Mouse (Mus musculus) heart, embryonic 10.5 days (tissue): Measurements from ENCODE around the gene Hapln1. TPM values are rescaled to one million over a fixed set of nuclear protein-coding genes. Genes with fewer than 3 reads are reported as not detected.

Source experiments
- DNase-seq: peaks from one replicate; pipeline ENCODE4 v3.0.0-alpha.2; 2017; ENCODE audit warnings: low spot score
- H3K27ac ChIP-seq: fragments of 300-500 bp; sonication (generic); 2 replicates; pipeline ENCODE4 v1.5.1; 2016; ENCODE audit warnings: mild to moderate bottlenecking
- H3K27me3 ChIP-seq: fragments of 300-500 bp; sonication (generic); 2 replicates; pipeline ENCODE4 v1.6.1; 2016; ENCODE audit warnings: mild to moderate bottlenecking; ENCODE audit not compliant: poor library complexity, insufficient read depth, severe bottlenecking
- H3K36me3 ChIP-seq: fragments of 300-500 bp; sonication (generic); 2 replicates; pipeline ENCODE4 v1.6.1; 2016; ENCODE audit warnings: mild to moderate bottlenecking, moderate library complexity
- H3K4me1 ChIP-seq: fragments of 300-500 bp; sonication (generic); 2 replicates; pipeline ENCODE4 v1.6.1; 2016; ENCODE audit warnings: mild to moderate bottlenecking
- H3K4me3 ChIP-seq: fragments of 300-500 bp; sonication (generic); 2 replicates; pipeline ENCODE4 v1.5.1; 2016; ENCODE audit warnings: mild to moderate bottlenecking, moderate library complexity
- H3K9me3 ChIP-seq: fragments of 300-500 bp; sonication (generic); 2 replicates; pipeline ENCODE4 v1.6.1; 2016; ENCODE audit warnings: mild to moderate bottlenecking, moderate library complexity
- WGBS: fragments of 180-500 bp; shearing (Covaris S2); methylation state at CpG from one replicate; pipeline ENCODE4 v1.1.7; 2016; 5-methylcytosine and 5-hydroxymethylcytosine counted together
- polyA plus RNA-seq: library from polyadenylated mRNA; unstranded; fragments of >200 nt; fragmentation: Nextera tagmentation; extraction: Ambion mirVana; gene quantifications from 2 replicates; pipeline ENCODE4 v1.2.1, GENCODE M21; 2016

Gene Hapln1
- polyA plus RNA-seq, 1 experiment from 2014 or later, result 62.0 TPM

DNA sequence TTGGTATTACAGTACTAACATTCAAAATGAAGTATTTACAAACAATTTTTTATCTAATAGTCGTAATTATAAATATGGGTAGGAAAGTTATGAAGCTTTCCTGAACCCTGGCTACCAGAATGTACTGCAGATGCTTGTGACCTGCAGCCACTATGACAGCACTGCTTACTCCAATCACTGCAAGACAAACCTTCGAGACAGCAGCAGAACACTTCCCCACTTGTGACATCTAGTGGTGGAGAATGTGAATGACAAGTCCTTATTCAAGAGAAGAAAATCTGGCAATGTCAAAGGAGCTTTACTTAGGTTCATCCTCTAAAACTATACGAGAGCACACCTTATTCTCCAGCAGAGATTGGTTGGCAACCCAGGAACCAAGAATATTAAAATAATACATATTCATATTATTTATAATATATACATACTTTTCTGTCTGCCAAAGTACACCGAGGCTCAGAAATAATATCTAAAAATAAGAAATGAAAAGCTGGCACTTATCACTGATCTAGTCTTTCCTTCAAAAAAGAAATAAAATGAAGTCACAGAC, 94.6 kb downstream of the Hapln1 start:
- 32% methylated on average over 4 of the region's 4 CpGs for WGBS
- H3K4me1 ChIP-seq, result no peaks in the 10 kb centered on the region
- no peak for DNase-seq
- no peaks in the 10 kb centered on the region for H3K36me3 ChIP-seq
- H3K9me3 ChIP-seq, result no peaks in the 10 kb centered on the region
- no peaks in the 10 kb centered on the region for H3K27me3 ChIP-seq
- no peak overlapping the region for H3K27ac ChIP-seq
- no peak overlapping the region for H3K4me3 ChIP-seq

- no peaks in the 10 kb centered on the region for H3K36me3 ChIP-seq
- H3K4me1 ChIP-seq, result no peaks in the 10 kb centered on the region
- 85% methylated on average over 3 of the region's 3 CpGs for WGBS
- no peak overlapping the region for H3K4me3 ChIP-seq
- H3K9me3 ChIP-seq, result no peaks in the 10 kb centered on the region
- no peak overlapping the region for H3K27ac ChIP-seq
- no peak for DNase-seq
- no peaks in the 10 kb centered on the region for H3K27me3 ChIP-seq
These were observed 97.4 kb downstream of the Hapln1 start for GRCm38 (mm10) chr13:89637012-89637411.

DNA sequence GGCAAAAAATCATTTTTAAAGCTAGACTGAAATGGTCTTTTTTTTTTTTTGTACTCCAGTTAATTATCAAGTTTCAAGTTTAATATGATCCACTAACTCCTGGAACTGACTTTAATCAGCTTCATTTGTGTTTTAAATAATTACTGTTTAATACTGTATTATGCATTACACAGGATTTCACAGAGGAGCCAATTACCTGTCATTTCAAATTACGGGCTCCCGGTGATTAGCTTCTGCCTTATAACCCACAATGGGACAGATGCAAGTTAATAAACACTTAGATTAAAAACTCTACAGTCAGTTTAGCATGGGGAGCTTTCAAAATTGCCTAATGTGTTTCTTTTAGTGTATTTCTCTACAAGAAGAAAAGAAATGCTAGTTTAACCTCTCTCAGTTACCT, 106.0 kb downstream of the Hapln1 start:
- Histone ChIP-seq H3K27ac (no peak overlapping the region), H3K4me1 (no peaks in the 10 kb centered on the region), H3K36me3 (no peaks in the 10 kb centered on the region), H3K9me3 (no peaks in the 10 kb centered on the region), H3K4me3 (no peak overlapping the region), H3K27me3 (no peaks in the 10 kb centered on the region)
- DNase-seq, result no peak
- WGBS, result 92% methylated on average over 2 of the region's 2 CpGs

DNA sequence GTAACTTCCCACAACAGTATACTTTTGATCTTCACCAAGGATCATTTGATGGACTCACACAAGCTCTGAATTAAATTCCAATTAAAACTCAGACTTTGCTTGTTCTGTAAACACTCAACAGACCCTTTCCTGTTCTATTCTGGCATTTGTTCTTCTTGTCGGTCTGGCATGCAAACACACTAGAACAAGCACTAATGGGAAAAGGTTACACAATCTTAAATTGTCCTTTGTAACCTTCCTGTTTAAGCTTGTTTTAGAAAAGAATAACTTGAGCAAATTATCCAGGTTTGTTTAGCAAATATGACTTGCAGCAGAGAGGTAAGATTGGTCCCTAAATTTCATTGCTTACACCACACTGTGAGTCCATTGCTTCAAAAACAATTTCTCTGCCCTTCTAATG, 113.2 kb downstream of the Hapln1 start:
- Histone ChIP-seq H3K9me3 (no peaks in the 10 kb centered on the region), H3K4me1 (no peaks in the 10 kb centered on the region), H3K4me3 (no peak overlapping the region), H3K27ac (no peak overlapping the region), H3K27me3 (no peaks in the 10 kb centered on the region), H3K36me3 (peaks cover 23% of the 10 kb centered on the region; the same call in 1 of the 2 replicates)
- no peak for DNase-seq
- 54% methylated on average over 1 of the region's 1 CpGs for WGBS

- 84% methylated on average over 2 of the region's 2 CpGs for WGBS
These were observed 113.7 kb downstream of the Hapln1 start for GRCm38 (mm10) chr13:89653279-89653678.

DNA sequence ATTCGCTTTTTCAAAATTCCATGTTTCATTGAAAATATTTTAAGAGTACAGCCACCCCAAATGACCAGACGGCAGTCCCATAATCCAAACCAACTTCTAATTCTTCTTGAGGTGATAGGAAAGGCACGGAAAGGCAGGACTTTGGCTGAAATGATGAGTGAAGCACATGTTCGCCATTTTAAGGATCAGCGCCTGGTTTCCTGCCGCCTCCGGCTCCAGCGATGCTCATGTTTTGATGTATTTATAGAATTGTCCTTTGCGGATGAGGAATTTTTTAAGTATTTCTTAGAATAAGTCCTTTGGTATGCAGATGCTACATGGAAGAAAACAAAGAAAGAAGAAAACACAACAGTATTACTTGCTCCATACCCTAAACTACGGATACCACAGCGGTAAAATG, 117.5 kb downstream of the Hapln1 start:
- H3K4me3 ChIP-seq, result no peak overlapping the region
- peaks cover 38% of the 10 kb centered on the region for H3K36me3 ChIP-seq
- no peaks in the 10 kb centered on the region for H3K9me3 ChIP-seq
- H3K27ac ChIP-seq, result no peak overlapping the region
- H3K4me1 ChIP-seq, result no peaks in the 10 kb centered on the region
- WGBS, result 71% methylated on average over 11 of the region's 11 CpGs
- no peaks in the 10 kb centered on the region for H3K27me3 ChIP-seq
- no peak for DNase-seq

More at GRCm38 (mm10) chr13:89653279-89653678, 113.7 kb downstream of the Hapln1 start:
- Histone ChIP-seq H3K9me3 (no peaks in the 10 kb centered on the region), H3K36me3 (peaks cover 23% of the 10 kb centered on the region; the same call in 1 of the 2 replicates), H3K27ac (no peak overlapping the region), H3K4me3 (no peak overlapping the region), H3K27me3 (no peaks in the 10 kb centered on the region), H3K4me1 (no peaks in the 10 kb centered on the region)
- no peak for DNase-seq

Other genes with a start within 250 kb of the Hapln1 start
- 109 and 166 TPM in 2 replicates for gene Vcan, start 202.7 kb downstream of the Hapln1 start, polyA plus RNA-seq